Mouse (Mus musculus): ENCODE data around the gene Best2.

Best2 gene

GRCm38 (mm10) chr8:84982499-84983011 is 31.8 kb downstream of the Best2 start:
- DNase-seq (ENCODE audit: low read depth, low spot score) = no peak

- DNase-seq (ENCODE audit: low read depth, low spot score) = no peak
These were observed 32.5 kb downstream of the Best2 start for GRCm38 (mm10) chr8:84981644-84982498.

DNA sequence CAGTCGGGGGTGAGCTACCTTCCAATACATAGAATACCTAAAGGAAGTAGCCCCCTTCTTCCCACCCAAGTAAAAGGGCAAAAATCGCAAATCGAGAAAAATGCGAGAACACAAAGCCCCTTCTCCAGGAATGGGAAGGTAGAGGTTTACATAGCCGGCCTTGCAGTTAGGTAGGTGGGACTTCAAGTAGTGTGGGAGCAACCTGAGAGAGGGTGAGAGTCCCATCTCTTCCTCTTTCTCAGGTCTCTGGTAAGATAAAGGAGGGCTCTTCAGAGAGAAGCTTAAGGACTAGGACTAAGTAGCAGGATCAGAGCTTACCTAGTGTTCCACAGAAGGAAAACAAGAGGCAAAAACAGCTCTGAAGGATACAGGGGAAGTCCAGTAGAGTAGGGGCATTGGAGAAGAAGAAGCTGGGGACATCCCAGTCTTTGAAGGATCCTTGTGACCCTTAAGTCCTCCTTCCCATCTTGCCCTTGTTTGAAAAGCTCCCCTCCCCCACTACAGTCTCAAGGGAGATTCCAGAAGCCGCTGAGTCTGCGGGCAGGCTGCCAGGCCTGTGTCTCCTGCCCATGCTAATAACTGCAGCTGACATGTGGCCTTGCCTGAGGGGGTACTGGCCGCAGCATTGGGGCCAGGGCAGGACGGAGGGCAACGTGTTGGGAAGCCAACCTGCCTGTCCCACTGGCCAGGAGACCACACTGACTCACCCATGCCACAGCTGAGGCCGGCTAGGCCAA is 33.5 kb downstream of the Best2 start:
- no peak for DNase-seq (ENCODE audit: low read depth, low spot score)

DNA sequence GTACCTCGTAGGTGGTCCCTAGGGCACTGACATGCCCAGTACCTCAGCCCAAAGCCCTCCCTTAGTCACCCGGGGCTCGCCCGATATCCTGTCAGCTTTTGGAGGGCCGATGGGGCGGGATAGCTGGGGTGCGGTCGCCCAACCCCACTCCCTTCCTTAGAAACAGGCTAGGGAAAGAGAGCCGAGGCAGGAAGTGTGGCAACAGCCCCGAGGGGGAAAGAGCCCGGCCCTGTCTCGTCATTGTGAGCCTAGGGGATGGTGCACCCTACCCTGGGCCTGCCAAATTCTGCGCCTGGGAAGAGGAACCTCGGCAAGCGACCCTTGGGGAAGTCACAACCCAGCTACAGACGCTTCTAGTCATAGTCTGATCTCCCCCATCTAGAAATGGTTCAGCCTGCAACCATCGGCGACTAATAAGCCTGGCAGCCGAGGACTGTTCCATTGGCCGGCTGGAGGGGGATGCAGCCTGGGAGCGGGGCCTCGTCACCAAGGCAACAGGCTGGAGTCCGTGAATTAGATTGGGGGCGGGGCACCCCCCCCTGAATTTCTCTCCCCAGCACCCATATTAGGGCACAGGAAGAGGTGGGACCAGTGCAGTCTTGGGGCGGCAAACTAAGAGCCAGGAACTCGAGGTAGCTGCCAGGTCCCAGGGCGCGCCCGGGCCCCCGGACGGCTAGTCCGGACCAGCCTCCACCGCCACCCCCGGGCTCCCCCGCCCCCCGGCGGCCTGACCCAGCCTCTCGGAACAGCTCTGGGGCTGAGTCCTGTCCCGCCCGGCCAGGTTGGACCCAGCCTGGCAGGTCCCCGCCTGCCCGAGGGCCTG is 34.5 kb downstream of the Best2 start:
- peak; percentile 93 for DNase-seq (ENCODE audit: low read depth, low spot score)

DNA sequence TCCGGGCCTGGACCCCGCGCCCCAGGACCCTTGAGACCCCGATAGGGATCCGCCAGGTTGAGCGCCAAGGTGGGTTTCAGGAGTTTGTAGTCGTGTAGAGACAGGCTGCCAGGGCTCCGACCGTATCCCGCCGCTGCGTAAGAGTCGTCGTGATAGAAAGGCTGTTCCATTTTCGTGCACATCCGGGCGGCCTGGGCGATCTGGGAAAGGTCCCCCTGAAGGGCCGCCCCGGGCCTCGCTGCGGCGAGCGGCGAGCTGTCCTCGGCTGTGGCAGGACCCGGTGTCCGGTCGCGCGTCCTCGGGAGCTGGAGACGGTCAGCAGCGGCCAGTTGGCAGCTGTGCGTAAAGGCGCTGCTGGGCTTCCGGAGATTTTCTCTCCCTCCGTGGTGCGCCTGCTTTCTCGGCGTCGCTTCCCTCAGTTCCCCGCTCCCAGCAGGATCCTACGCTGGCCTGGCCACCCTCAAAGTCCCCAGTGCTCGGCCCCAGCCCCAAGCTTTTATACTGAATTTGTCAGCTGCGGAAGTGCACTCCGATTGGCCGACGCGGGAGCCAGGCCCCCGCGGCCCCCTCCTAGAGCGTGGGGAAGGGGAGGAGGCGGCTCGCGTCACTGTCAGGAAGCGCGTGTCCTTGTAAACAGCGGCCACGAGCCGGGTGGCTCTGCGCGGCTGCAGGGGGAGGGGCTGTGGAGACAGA is 35.9 kb downstream of the Best2 start, which contains the start of gene Junb:
Gene Junb (minus strand): TSS at position 471 of the 693 bp plus-strand sequence.
- peak; percentile 87 for DNase-seq (ENCODE audit: low read depth, low spot score)

- DNase-seq (ENCODE audit: low read depth, low spot score) = no peak
These were observed 36.7 kb downstream of the Best2 start for GRCm38 (mm10) chr8:84977435-84978247.

GRCm38 (mm10) chr8:84976763-84977434 is 37.4 kb downstream of the Best2 start:
- no peak for DNase-seq (ENCODE audit: low read depth, low spot score)

GRCm38 (mm10) chr8:84976031-84976762 is 38.1 kb downstream of the Best2 start:
- peak; percentile 96 for DNase-seq (ENCODE audit: low read depth, low spot score)

- DNase-seq (ENCODE audit: low read depth, low spot score) = no peak
These were observed 38.9 kb downstream of the Best2 start for GRCm38 (mm10) chr8:84975434-84975833.

- no peak for DNase-seq (ENCODE audit: low read depth, low spot score)
These were observed 39.7 kb downstream of the Best2 start for GRCm38 (mm10) chr8:84974543-84975142.

DNA sequence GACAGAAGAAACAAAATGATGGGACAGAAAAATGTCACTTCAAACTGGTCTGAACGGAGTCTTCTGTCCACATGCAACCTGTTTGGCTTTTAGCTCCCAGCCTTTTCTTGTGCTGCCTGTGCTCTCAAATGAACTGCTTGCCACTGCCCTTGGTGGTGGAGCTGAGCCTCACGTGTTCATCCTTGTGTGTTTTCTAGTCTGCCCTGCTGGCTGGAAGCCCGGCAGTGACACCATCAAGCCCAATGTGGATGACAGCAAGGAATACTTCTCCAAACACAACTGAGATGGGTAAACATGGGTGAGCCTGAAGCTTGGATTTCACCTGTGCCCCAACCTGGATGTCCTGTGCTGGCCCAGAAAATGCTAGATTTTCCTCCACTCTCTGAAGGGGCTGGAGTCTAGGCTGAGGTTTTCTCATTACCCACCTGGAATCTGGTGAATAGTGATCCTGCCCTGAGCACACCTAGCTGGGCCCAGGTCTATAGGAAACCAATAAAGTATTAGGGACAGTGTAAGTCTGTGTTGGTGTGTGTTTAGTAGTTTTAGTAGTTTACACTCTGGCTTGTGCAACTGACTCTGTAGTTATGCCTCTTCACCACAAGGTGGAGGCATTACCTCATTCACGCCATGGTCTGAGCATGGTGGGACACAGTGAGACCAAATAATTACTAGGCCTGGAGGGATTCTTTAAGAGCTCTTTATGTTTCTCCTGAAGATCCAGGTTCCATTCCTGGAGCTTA is 40.4 kb downstream of the Best2 start:
- DNase-seq (ENCODE audit: low read depth, low spot score) = no peak

DNA sequence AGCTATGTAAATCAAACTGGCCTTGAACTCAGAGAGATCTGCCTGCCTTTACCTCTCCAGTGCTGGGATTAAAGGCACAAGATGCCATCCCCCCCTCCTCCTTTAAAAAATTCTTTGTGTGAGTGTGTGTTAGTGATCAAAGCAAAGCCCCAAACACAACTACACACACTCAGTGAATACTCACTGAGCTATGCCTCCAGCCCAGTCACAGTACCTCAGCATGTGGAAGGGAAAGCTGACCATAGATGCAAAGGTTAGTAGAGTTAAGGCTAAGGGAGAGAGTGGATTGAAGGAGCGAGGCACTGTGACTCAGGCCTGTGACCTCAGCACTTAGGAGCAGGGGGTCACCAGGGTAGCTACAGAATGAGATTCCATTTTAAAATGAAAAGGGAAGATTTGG is 41.3 kb downstream of the Best2 start:
- DNase-seq (ENCODE audit: low read depth, low spot score) = no peak

DNA sequence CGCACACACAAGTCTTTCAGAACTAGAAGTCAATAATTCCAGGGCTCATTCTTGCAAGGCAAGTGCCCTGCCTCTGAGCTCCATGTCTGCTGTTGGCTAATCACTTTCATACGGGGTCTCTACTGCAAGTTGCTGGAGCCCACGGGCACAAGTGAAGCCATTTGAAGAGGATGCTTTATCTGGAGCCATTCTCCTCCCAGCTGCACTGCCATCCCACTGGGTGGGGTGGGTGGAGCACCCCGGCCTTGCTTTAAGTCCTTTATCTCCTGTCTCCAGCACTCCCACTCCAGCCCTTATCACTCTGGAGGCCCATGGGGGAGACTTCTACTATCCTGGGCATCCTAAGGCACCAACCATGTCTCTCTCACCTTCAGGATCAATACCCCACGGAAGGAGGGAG is 43.4 kb downstream of the Best2 start:
- DNase-seq (ENCODE audit: low read depth, low spot score) = no peak

DNA sequence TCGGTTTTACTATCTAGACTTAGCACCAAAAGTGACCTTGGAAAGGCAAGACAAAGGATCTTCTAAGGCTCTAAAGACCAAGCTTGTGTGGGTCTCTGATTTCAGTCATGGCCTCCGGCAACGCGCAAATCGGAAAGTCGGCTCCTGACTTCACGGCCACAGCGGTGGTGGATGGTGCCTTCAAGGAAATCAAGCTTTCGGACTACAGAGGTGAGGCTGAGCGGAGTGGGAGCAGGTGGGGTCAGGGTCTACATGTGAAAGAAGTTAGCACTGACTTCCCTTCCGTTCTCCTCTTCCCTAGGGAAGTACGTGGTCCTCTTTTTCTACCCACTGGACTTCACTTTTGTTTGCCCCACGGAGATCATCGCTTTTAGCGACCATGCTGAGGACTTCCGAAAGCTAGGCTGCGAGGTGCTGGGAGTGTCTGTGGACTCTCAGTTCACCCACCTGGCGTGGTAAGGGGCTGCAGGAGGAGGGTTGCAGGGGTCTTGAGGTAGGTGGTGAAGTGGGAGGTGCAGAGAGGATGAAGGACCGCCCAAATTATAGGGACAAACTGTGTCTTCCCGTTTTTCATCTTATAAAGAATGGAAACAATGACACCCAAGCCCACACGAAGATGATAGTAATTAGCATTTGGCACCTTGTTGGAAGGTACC is 44.1 kb downstream of the Best2 start:
- DNase-seq (ENCODE audit: low read depth, low spot score) = no peak

DNA sequence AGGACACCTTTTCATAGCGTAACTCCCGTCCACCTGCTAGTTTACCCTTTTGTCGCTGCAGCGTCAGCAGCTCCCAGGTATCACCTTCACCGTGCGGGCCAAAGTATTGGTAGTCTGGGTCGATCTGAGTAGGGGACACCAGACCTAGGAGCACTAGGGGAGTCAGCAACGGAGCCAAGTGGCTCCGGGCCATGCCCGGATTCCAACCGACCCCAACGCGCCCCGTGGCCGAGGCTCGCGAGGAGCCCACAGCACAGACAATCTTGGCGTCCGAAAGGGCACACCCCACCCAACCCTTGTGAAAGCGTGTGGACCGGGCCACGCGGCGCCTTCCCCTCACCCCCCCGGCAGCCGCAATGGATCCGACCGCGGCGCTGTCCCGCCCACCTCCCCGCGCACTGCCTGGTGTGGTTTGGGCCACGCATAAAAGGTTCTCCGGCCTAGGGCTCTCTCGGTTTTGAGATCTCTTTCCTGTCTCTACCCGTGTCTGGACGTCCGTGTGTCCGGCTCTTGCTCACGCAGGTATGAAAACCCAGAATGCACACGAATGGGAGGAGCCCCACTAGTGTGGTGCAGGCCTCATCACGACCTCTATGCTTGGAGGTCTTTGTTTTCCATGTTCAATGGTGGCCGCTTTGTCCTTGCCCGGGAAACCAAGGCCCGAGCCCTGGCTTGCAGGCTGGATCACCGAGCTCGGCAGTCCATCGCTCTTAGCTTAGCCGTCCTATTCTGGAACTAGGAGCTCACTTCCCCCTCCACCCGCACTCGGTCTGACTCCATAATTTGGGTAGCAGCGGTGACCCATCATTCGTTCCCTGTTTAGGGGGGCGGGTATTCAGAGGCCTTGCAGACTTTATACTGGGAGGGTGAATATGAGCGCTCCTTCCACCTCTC is 44.8 kb downstream of the Best2 start, which contains the start of the genes Gm49661, Prdx2 and Rnaseh2a:
Gene Gm49661 (minus strand): TSS at position 193 of the 894 bp plus-strand sequence.
Gene Prdx2 (plus strand): TSS at position 347 of the 894 bp plus-strand sequence.
Gene Rnaseh2a (minus strand): TSS at position 527 of the 894 bp plus-strand sequence.
- DNase-seq (ENCODE audit: low read depth, low spot score) = no peak

DNA sequence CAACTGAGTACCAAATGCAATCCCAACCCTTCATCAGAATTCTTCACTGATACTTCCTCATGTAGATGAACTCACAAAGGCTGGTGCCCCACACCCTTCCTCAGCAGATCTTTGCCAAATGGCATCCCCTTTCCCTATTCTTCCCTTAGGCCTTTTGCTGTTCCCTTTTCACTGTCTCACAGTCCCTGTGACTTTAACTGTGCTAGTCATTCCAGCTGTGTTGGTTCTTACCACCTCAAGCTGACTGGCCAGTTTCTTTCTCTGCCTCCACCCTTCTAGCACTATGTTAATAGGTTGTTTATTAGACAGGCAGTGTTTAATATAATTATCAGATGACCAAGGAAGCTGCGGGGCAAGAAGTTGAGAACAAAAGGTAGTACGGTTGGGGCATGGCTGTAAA is 45.7 kb downstream of the Best2 start:
- DNase-seq (ENCODE audit: low read depth, low spot score) = no peak

All from forelimb bud, embryonic 11.5 days (tissue).